Mouse (Mus musculus) forelimb bud, embryonic 11.5 days (tissue): ENCODE measurements around the gene Ptpre.
A peak's percentile ranks its signal among the peaks of the same experiment; 100 is the strongest.
"Not testable (repeated sequence)": the region's sequence is repeated elsewhere in the genome, so short reads cannot be mapped to it uniquely, and the experiment has no call there.

Experiments used
- DNase-seq: peaks from one replicate; pipeline ENCODE4 v3.0.0-alpha.2; 2012; ENCODE audit warnings: low read depth, low spot score

The Ptpre gene

DNA sequence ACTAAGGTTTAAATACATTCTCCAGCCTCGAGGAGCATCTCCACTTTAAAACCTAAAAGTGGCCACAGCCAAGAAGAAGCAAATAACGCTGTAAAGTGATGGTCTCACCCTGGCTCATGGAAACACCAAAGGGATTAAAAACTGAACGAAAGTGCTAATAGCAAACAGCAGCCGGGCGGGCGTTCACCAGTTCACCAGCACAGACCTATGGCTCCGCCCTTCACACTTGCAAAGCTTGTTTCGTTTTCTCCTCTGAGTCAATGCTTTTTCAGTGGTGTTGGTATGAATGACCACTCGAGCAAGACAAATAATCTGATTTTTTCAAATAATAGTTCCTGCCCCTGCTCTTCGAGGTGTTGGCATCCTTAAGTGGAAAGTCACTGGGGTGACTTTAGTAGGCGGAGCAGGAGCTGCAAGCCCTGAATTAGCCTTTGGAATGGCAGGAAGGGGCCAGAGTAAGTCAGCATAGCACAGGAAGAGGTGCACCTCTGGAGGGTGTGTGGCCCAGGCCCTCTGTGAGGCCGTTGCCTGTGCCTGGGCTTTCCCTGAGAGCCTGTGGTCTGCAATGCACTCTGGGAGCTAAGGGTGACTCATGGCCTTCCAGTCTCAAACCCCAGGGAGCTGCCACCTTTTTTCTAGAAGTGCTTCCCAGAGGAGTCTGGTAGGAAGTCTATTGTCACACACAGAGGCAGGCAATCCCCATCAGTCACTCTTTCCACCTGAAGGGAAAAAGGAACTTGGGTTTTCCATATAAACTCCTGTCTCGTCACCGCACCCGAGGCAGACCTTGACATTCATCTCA lies 67.9 kb downstream of the Ptpre start:
- no peak for DNase-seq

GRCm38 (mm10) chr7:135605804-135606072 lies 68.5 kb downstream of the Ptpre start:
- DNase-seq, result no peak

DNA sequence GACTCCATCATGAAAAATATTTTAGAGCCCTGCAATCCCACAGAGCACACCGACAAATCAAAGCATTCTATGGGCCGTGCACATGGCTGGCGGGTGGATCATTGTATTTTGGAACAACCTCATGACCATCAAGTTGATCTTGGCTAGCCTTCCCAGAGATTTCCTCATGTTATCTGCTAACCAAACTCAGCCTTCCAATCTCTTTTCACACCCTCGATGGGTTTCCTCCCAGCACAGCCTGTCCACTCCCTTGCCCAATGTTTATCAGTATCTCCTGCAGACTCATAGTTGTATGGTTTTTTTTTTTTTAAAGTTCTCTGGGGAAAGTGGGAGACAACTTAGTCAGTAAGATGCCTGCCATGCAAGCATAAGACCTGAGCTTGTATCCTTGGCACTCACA lies 70.9 kb downstream of the Ptpre start:
- DNase-seq, result no peak

- DNase-seq, result no peak
These were observed 71.7 kb downstream of the Ptpre start for GRCm38 (mm10) chr7:135609028-135609427.

DNA sequence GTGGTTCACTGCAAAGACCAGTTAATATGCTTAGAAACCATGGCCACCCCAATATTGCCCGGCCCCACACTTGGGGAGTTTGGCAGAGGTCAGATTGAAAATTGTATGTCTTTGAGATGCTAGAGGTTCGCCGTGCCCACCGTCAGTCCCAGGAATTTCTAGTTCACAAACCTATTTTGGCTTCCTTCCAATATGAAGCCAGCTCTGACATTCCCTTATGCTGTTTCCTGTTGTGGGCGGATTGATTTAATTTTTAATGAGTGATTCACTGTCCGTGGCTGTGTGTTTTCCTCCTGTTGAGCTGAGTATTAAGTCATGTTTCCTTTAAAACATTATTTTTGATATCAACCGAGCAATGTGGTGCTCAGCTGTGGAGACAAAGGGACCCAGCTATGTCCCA lies 72.4 kb downstream of the Ptpre start:
- no peak for DNase-seq

GRCm38 (mm10) chr7:135612276-135612675 lies 75.0 kb downstream of the Ptpre start:
- DNase-seq, result no peak

- no peak for DNase-seq
These were observed 75.5 kb downstream of the Ptpre start for GRCm38 (mm10) chr7:135612801-135613200.

GRCm38 (mm10) chr7:135613380-135613779 lies 76.1 kb downstream of the Ptpre start:
- no peak for DNase-seq

DNA sequence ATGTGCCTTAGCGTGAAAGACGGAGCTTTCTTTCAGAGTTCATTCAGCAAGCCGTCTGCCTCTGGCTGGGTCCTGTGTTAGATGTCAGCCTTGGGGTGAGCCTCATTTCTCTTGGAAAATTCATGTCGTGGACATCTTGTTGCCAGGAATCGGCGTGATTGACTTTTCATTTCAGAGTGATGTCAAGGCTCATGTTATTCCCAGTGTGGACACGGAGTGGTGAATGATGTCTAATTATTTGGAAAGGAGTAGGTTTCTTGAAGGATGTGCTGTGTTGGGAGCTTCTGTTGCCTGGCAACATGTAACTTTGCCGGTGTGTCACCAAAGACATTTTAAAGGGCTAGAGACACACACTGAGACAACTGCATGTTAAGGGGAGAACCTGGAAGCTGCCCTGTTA lies 77.6 kb downstream of the Ptpre start:
- DNase-seq, result no peak

- not testable (repeated sequence) for DNase-seq
These were observed 79.2 kb downstream of the Ptpre start for GRCm38 (mm10) chr7:135616479-135616878.

DNA sequence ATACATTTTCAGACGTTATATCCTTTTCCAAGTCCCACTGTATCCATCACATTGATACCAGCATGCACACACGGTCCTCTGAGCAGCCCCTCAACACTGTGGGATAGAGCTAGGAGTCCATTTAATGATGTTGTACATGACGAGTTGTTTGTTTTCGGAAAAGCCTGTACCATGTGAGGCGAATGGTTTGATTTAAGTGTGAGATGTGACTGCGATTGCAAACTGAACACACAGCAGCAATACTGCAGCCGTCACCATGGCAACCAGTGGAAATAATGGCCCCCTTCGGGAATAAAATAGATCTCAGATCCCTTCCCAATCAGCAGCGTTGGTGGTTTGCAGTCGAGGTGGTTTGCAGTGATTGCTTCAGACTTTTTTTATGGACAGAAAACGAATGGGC lies 80.5 kb downstream of the Ptpre start:
- no peak for DNase-seq

DNA sequence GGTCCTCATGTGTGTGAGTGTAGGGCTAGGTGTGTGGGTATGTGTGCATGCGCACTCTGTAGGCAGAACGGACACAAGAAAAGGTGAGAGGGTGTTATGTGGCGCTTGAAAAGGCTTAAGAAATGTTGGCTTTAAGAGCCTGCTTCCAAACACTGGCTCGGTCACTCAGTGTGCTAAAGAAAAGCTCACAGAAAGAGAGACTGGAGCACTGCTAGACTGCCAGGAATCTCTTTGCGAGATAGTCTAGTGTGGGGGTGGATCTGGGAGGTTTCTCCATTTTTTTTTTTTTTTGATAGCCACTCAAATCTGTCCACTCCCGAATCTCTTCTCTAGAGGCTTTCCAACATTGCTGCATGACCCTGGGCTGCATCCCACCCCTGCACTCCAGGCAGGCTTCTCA lies 84.4 kb downstream of the Ptpre start:
- no peak for DNase-seq

- no peak for DNase-seq
These were observed 85.0 kb downstream of the Ptpre start for GRCm38 (mm10) chr7:135622241-135622640.

DNA sequence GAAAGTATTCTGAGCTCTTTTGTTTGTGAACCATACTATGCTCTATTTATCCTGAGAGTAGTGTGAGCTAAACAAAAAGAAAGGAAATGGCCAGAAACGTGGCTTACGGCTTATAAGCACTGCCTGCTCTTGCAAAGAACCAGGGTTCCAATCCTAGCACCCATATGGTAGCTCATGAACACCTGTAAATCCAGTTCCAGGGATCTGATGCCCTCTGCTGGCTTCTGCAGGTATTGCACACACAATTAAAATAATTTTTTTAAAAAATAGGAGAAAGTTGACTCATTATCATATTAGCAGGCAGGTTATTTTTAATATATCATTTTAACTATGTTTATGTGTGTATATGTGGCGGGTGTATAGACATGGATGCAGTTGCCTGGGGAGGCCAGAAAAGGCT lies 87.6 kb downstream of the Ptpre start:
- DNase-seq, result no peak

GRCm38 (mm10) chr7:135628363-135628762 lies 91.1 kb downstream of the Ptpre start:
- no peak for DNase-seq

GRCm38 (mm10) chr7:135629019-135629418 lies 91.7 kb downstream of the Ptpre start:
- no peak for DNase-seq

DNA sequence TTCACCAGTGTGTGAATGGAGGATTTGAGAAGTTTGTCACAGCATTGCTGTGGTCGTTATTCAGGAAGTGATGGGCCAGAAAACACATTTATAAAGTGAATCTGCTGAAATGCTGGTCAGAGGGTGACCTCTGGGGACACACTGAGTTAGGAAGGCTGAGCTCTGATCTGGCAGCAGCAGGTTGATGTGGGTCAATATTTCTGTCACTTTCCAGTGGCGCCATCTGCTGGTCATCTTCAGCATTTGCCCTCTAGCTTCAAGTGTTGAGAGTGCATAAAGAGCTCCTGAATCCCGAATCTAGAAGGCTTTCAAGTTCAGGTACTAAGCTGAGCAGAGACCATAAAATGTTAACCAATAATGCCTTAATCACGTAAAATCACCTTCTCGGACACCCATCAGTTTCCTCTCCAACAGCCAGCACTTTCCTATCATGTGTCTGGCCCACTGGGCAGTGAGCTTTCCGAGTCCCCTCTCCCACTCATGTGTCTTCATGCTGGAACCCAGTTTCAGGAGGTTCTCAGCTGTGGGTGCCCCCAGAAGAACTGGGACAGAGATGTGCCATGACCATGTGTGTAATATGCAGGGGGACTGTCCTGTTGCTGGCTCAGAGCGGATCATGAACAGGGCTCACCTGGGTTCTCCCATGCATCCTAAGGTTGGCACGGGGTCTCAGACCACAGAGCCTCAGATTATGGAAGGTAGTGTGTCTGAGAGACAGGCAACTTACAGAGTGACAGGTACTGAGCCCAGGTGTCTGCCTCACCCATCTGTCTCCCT lies 94.7 kb downstream of the Ptpre start:
- peak; percentile 73 for DNase-seq

DNA sequence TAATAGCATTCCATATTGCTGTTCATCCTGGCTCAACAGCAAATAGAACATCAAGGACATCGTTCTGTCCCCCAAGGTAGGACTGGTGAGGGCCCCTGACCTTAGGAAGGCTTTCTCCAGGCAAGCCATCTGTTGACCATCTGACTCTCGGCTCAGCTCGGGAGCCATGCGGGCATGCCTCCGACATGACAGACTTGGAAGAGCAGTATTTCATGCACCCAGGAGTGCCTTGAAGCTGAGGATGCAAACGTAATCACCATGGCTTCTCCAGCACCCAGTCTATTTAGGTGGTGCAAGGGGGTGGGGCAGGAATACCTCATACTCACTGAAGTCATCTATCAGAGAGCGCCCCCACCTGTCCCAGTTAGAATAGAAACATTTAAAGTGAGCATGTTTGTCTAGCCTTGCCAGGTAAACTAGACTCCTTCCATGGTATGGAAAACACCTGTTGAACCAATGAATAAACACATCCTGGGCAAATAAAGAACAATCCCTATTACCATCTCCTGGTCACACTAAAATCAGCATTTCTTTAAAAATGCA lies 95.5 kb downstream of the Ptpre start:
- DNase-seq, result no peak

DNA sequence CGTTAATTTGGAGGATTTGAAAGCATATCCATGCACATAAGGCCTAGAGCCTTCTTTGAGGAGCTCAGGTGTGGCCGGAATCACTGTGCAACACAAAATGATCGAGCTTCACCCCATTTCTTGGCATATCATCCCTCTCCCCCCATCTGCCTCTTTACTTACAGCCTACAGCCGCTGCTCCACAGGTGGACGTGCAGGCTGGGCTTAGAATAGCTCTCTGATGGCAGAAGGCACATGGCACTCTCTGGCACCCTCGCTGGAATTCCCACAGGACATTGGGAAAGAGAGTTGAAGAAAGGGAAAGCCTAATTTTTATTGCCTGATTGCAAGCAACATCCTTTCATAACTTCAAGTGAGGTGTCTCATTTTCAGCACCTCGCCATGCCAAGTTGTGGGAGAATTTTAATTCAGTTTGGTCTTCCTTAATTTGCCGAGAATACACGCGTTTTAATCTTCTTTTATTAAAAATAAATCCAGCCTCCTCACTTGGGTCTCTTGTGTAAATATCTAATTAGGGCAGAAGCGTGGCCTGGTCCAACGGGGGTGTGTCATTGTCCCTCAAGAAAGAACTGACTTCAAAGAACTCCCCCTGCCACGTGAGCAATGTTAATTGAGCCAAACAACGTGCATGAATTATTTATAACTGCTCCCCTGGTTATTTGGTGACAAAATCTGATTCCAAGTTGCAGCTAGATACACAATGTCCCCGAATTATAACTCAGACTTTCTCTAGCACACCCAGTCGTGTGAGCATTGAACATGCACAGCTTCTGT lies 97.8 kb downstream of the Ptpre start:
- DNase-seq, result no peak

- DNase-seq, result no peak
These were observed 100.2 kb downstream of the Ptpre start for GRCm38 (mm10) chr7:135637406-135637980.

DNA sequence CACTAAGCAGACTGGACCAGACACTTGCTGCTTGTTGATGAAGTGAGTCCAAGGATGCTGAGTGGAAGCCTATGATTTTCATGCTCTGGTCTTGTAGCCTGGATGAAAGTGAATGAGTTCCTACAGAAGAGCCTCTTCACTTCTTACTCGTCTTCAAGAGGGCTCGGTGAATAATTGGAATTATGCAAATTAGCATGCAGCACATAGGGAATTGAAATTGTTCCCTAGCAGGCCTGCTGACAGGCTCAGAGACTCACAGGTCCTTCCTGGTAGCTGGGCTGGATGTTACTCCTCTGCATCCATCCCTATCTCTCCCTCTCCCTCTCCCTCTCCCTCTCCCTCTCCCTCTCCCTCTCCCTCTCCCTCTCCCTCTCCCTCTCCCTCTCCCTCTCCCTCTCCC lies 102.1 kb downstream of the Ptpre start:
- no peak for DNase-seq
